Comparison of ENCODE assay signal across 10 mouse cellular contexts in the genomic region with DNA sequence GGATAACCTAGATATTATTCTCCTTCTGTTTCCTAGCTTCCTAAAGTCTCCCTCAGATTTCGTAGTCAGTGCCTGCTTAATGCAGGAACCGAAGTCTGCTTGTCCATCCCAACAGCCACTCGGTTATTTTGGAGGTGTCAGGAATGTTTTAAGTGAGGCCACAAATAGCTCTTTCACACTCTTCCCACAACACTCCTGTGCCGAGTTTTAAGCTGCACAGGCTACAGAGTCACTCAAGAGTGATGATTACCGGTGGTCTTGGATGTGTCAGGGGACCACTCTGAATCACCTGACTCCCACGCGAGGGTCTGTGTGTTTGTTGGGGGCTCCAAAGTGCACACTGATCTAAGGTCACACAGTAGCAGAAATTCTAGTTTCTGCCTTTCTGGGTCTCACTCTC. TPM values are rescaled to one million over a fixed set of nuclear protein-coding genes. Genes with fewer than 3 reads are reported as not detected.
A peak's percentile ranks its signal among the peaks of the same experiment; 100 is the strongest.
DNase-seq lines count a peak whose midpoint lies in the region; ATAC-seq and TF ChIP-seq lines count a peak whose summit lies in the region.
"Had no signal": no experiment of that assay in that cellular context is flagged by ENCODE, and none has a peak within 500 bp of the region (broad histone marks: within the 10 kb centered on the region; RNA-seq: fewer than 3 reads in every experiment).

No protein-coding gene starts in this region.

- ATAC-seq in kidney, embryonic 14.5 days (ENCODE audit: low FRiP score, low TSS enrichment) = no peak
- ATAC-seq in embryonic facial prominence, embryonic 11.5 days (replicated peaks; ENCODE audit: insufficient number of reproducible peaks, low FRiP score, low TSS enrichment, low read depth) = no peak
- no peak for ATAC-seq in forebrain, embryonic 13.5 days
- no peak for ATAC-seq in midbrain, embryonic 12.5 days (ENCODE audit: low FRiP score, low read depth)

- H3K27me3 ChIP-seq in kidney, embryonic 14.5 days (ENCODE audit: control insufficient read depth, insufficient read depth, low read length) = no peaks in the 10 kb centered on the region
- no peaks in the 10 kb centered on the region for H3K27me3 ChIP-seq in embryonic facial prominence, embryonic 11.5 days (ENCODE audit: control insufficient read depth, insufficient read depth, low read length)
- no peaks in the 10 kb centered on the region for H3K27me3 ChIP-seq in forebrain, embryonic 13.5 days
- H3K27me3 ChIP-seq in midbrain, embryonic 12.5 days = no peaks in the 10 kb centered on the region

- DNase-seq in kidney, adult 8-10 months = no peak
- DNase-seq in embryonic facial prominence, embryonic 11.5 days (ENCODE audit: low spot score) = no peak
- no peak for DNase-seq in urinary bladder, adult 2 months (ENCODE audit: low spot score)
- no peak for DNase-seq in gastrocnemius, adult 2 months
- DNase-seq: lung, adult 2 months had no signal

- intact Hi-C loops in gastrocnemius, adult 2 months (cut with DNase I) = no loop called here

- no peak overlapping the region for H3K9ac ChIP-seq in kidney, embryonic 14.5 days (ENCODE audit: low read depth, low read length)
- 0 out of 2 replicates have a peak overlapping the region, but pooled peaks have one; percentile 30 for H3K9ac ChIP-seq in embryonic facial prominence, embryonic 11.5 days (replicated peaks; ENCODE audit: low read length)
- no peak overlapping the region for H3K9ac ChIP-seq in forebrain, embryonic 13.5 days
- H3K9ac ChIP-seq in midbrain, embryonic 12.5 days (replicated peaks) = no peak overlapping the region

- no peak overlapping the region for H3K4me3 ChIP-seq in kidney, embryonic 14.5 days (ENCODE audit: low read length)
- H3K4me3 ChIP-seq in embryonic facial prominence, embryonic 11.5 days (ENCODE audit: low read depth, low read length) = no peak overlapping the region
- no peak overlapping the region for H3K4me3 ChIP-seq in forebrain, embryonic 13.5 days
- no peak overlapping the region for H3K4me3 ChIP-seq in midbrain, embryonic 12.5 days
- no peak overlapping the region for H3K4me3 ChIP-seq in gastrocnemius, adult 2 months

- 39% methylated on average over 7 of the region's 7 CpGs for WGBS in kidney, embryonic 14.5 days
- WGBS in embryonic facial prominence, embryonic 11.5 days = 77% methylated on average over 7 of the region's 7 CpGs
- WGBS in forebrain, embryonic 13.5 days = 83% methylated on average over 7 of the region's 7 CpGs
- 83% methylated on average over 7 of the region's 7 CpGs for WGBS in midbrain, embryonic 12.5 days

- H3K9me3 ChIP-seq in kidney, embryonic 14.5 days (ENCODE audit: control insufficient read depth, low read length) = no peaks in the 10 kb centered on the region
- H3K9me3 ChIP-seq in embryonic facial prominence, embryonic 11.5 days (replicated peaks; ENCODE audit: control insufficient read depth, low read length) = no peaks in the 10 kb centered on the region
- H3K9me3 ChIP-seq in forebrain, embryonic 13.5 days (replicated peaks) = no peaks in the 10 kb centered on the region
- 0 out of 2 replicates have a peak, but pooled peaks cover under 1% of the 10 kb centered on the region for H3K9me3 ChIP-seq in midbrain, embryonic 12.5 days

- no peak for TF ChIP-seq CTCF in gastrocnemius, adult 2 months (IDR thresholded peaks at IDR 0.05)

- H3K4me2 ChIP-seq in kidney, embryonic 14.5 days (replicated peaks; ENCODE audit: low read depth, low read length) = 0 out of 2 replicates have a peak overlapping the region, but pooled peaks have one; percentile 19
- no peak overlapping the region for H3K4me2 ChIP-seq in embryonic facial prominence, embryonic 11.5 days (ENCODE audit: low read depth, low read length)
- no peak overlapping the region for H3K4me2 ChIP-seq in forebrain, embryonic 13.5 days
- H3K4me2 ChIP-seq in midbrain, embryonic 12.5 days (replicated peaks) = no peak overlapping the region

- H3K36me3 ChIP-seq in kidney, embryonic 14.5 days (ENCODE audit: control insufficient read depth, insufficient read depth, low read length) = no peaks in the 10 kb centered on the region
- no peaks in the 10 kb centered on the region for H3K36me3 ChIP-seq in embryonic facial prominence, embryonic 11.5 days (replicated peaks; ENCODE audit: control insufficient read depth, insufficient read depth, low read depth, low read length)
- H3K36me3 ChIP-seq in forebrain, embryonic 13.5 days (ENCODE audit: poor library complexity, severe bottlenecking) = no peaks in the 10 kb centered on the region
- no peaks in the 10 kb centered on the region for H3K36me3 ChIP-seq in midbrain, embryonic 12.5 days

- peak overlapping the region; percentile 90; the same call in 1 of the 2 replicates for H3K27ac ChIP-seq in kidney, embryonic 14.5 days (ENCODE audit: low read depth, low read length)
- no peak overlapping the region; the same call in 1 of the 2 replicates for H3K27ac ChIP-seq in embryonic facial prominence, embryonic 11.5 days (replicated peaks; ENCODE audit: low read depth, low read length)
- H3K27ac ChIP-seq in forebrain, embryonic 13.5 days = peak overlapping the region; percentile 94; the same call in 1 of the 2 replicates
- peak overlapping the region; percentile 92 for H3K27ac ChIP-seq in midbrain, embryonic 12.5 days (replicated peaks)
- H3K27ac ChIP-seq in gastrocnemius, adult 2 months = no peak overlapping the region

- H3K4me1 ChIP-seq in kidney, embryonic 14.5 days (ENCODE audit: control insufficient read depth, insufficient read depth, low read length) = peaks cover 57% of the 10 kb centered on the region
- H3K4me1 ChIP-seq in embryonic facial prominence, embryonic 11.5 days (ENCODE audit: control insufficient read depth, insufficient read depth, low read length) = peaks cover 9% of the 10 kb centered on the region
- peaks cover 52% of the 10 kb centered on the region for H3K4me1 ChIP-seq in forebrain, embryonic 13.5 days
- H3K4me1 ChIP-seq in midbrain, embryonic 12.5 days = peaks cover 56% of the 10 kb centered on the region

RNA-seq across cellular contexts. Expression of gene Cpa2, which starts 4.3 kb away (rescaled TPM):
- polyA plus RNA-seq in kidney, embryonic 14.5 days (2014; fragmentation: Nextera tagmentation; extraction: Ambion mirVana) = 22.7 and 29.8 TPM in 2 replicates
- polyA plus RNA-seq in embryonic facial prominence, embryonic 11.5 days (2014; fragmentation: Nextera tagmentation; extraction: Ambion mirVana) = 9.1 and 10.5 TPM in 2 replicates
- 4.1 and 5.2 TPM in 2 replicates for polyA plus RNA-seq in forebrain, embryonic 13.5 days (2015; fragmentation: Nextera tagmentation; extraction: Ambion mirVana)
- 5.8 and 6.7 TPM in 2 replicates for polyA plus RNA-seq in midbrain, embryonic 12.5 days (2016; fragmentation: Nextera tagmentation; extraction: Ambion mirVana)
- polyA plus RNA-seq in urinary bladder, adult 2 months (2012; rRNA removed) = 0.16 and 0.18 TPM in 2 replicates
- not detected for total RNA-seq in gastrocnemius, adult 2 months (2021)

RNA-seq across cellular contexts. Expression of gene Cpa4, which starts 22.5 kb away (rescaled TPM):
- 0.09 and 0.12 TPM in 2 replicates for polyA plus RNA-seq in kidney, embryonic 14.5 days (2014; fragmentation: Nextera tagmentation; extraction: Ambion mirVana)
- polyA plus RNA-seq in embryonic facial prominence, embryonic 11.5 days (2014; fragmentation: Nextera tagmentation; extraction: Ambion mirVana) = 1.4 TPM in 2 replicates
- polyA plus RNA-seq in forebrain, embryonic 13.5 days (2015; fragmentation: Nextera tagmentation; extraction: Ambion mirVana) = 3.4 and 3.6 TPM in 2 replicates
- 1.6 and 1.9 TPM in 2 replicates for polyA plus RNA-seq in midbrain, embryonic 12.5 days (2016; fragmentation: Nextera tagmentation; extraction: Ambion mirVana)
- not detected in 2 replicates for polyA plus RNA-seq in urinary bladder, adult 2 months (2012; rRNA removed)
- total RNA-seq in gastrocnemius, adult 2 months (2021) = not detected
- total RNA-seq: ES-E14 had no signal

RNA-seq across cellular contexts. Expression of gene Ssmem1, which starts 36.0 kb away (rescaled TPM):
- polyA plus RNA-seq in kidney, embryonic 14.5 days (2014; fragmentation: Nextera tagmentation; extraction: Ambion mirVana) = 0.51 TPM in 1 of 2 replicates, not detected in the other
- 0.15 and 0.36 TPM in 2 replicates for polyA plus RNA-seq in embryonic facial prominence, embryonic 11.5 days (2014; fragmentation: Nextera tagmentation; extraction: Ambion mirVana)
- 0.26 TPM in 1 of 2 replicates, not detected in the other for polyA plus RNA-seq in forebrain, embryonic 13.5 days (2015; fragmentation: Nextera tagmentation; extraction: Ambion mirVana)
- polyA plus RNA-seq in midbrain, embryonic 12.5 days (2016; fragmentation: Nextera tagmentation; extraction: Ambion mirVana) = 0.22 and 0.34 TPM in 2 replicates
- polyA plus RNA-seq in urinary bladder, adult 2 months (2012; rRNA removed) = 0.04 and 0.07 TPM in 2 replicates
- total RNA-seq in gastrocnemius, adult 2 months (2021) = under 1 TPM; 0.18 to 0.20 TPM
- total RNA-seq: heart, postnatal 10 days had no signal
- polyA plus RNA-seq: lung, adult 2 months had no signal

RNA-seq across cellular contexts. Expression of gene Tmem209, which starts 36.1 kb away (rescaled TPM):
- polyA plus RNA-seq in kidney, embryonic 14.5 days (2014; fragmentation: Nextera tagmentation; extraction: Ambion mirVana) = 35.2 and 56.8 TPM in 2 replicates
- polyA plus RNA-seq in embryonic facial prominence, embryonic 11.5 days (2014; fragmentation: Nextera tagmentation; extraction: Ambion mirVana) = 44.1 TPM in 2 replicates
- polyA plus RNA-seq in forebrain, embryonic 13.5 days (2015; fragmentation: Nextera tagmentation; extraction: Ambion mirVana) = 37.6 and 41.4 TPM in 2 replicates
- polyA plus RNA-seq in midbrain, embryonic 12.5 days (2016; fragmentation: Nextera tagmentation; extraction: Ambion mirVana) = 45.6 and 49.1 TPM in 2 replicates
- polyA plus RNA-seq in urinary bladder, adult 2 months (2012; rRNA removed) = 23.8 and 26.2 TPM in 2 replicates
- total RNA-seq in gastrocnemius, adult 2 months (2021) = 10 to 100 TPM in 1 of 2 experiments, 1 to 10 TPM in 1; 7.1 to 11.4 TPM

Comparison
In these comparisons a context has a peak if more than half of its experiments do, and no peak if none do; other contexts are left out.
1. H3K27ac ChIP-seq: peak in kidney, embryonic 14.5 days (single experiment), forebrain, embryonic 13.5 days (single experiment) and midbrain, embryonic 12.5 days (single experiment); none in embryonic facial prominence, embryonic 11.5 days (single experiment) and gastrocnemius, adult 2 months (single experiment).